Mouse (Mus musculus): Measurements from ENCODE around the gene Figla.

DNA sequence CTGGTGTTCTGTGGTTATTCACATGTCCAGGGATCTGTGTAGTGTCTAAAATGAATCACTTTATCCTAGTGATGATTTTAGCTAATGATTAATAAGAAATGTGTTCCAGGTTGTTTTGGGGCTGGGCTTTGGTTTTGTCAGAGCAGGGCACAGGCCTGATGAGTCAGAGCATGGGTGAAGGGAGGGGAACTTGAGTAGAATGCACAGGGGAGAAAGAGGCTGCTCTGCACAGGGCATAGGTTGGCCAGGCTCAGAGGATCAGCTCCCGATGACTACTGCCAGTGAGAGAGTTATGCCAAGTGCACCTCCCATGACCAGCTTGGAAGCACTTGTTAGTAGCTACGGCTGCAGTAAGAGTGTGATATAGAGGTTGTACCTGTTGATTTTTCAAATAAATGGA lies 15.6 kb downstream of the Figla start:
- no peak for TF ChIP-seq CTCF (IDR thresholded peaks at IDR 0.05; ENCODE audit: extremely low read depth, insufficient read length, insufficient replicate concordance, low read depth, low read length)
- TF ChIP-seq POLR2A (IDR thresholded peaks at IDR 0.05; ENCODE audit: low read depth, low read length), result no peak
